Mouse (Mus musculus) heart, adult 18-20 months (tissue): ENCODE data around the gene 4931423N10Rik. TPM values are rescaled to one million over a fixed set of nuclear protein-coding genes. Genes with fewer than 3 reads are reported as not detected.

Experiments
- DNase-seq, 2 experiments: peaks; one replicate each; pipeline ENCODE4 v3.0.0; 2021 to 2022; ENCODE audit warnings: mixed read lengths in 1 of 2
- long read RNA-seq, 2 experiments: library from polyadenylated mRNA; stranded (forward); transcript quantifications; one replicate each; pipeline ENCODE4 v2.0.0; 2021
- total RNA-seq, 2 experiments: library from RNA; stranded (reverse); gene quantifications; 2 replicates each; pipeline ENCODE4 v1.2.3; 2021

The 4931423N10Rik gene
- total RNA-seq: not detected
- long read RNA-seq, experiment 1: 0 reads
- long read RNA-seq, experiment 2: 0 reads

DNA sequence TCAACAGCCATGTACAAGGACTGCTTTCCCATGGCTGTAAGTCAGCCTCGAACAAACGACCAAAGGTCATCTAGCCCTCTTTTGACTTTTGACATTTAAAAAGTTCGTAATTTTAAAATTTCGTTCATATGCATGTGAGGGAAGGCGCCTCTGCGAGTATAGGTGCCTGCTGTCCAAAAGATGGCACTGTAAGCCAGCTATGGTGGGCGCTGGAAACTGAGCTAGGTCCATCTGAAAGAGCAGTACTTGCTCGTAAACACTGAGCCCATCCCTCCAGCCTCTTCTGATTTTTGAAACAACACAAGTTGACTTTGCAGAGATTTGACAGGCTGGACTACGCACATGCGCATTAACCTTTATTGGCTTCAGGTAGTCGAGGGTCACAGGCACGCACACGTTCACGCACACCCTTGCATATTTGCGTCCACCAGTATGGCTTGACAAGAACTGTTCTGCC lies at the start of gene 4931423N10Rik:
Gene 4931423N10Rik, plus strand, starts transcription at position 407 of the 457 bp plus-strand sequence.
- no peak for DNase-seq

DNA sequence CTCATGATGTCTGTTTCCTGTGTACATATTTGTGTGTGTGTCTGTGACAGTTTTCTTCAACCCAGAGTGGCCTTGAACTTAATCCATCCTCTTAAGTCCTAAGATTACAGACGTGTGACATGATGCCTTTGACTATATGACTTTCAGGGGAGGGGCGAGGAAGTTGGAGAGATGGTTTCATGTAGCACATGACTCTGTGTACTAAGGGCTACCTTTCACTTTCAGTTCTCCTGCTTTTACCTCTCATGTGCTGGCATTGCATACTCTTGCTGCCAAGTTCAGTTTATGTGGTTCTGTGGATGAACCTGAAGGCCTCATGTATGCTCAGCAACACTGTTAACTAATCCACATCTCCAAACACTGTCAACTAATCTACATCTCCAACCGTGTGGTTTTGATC lies 35.0 kb upstream of the 4931423N10Rik start:
- no peak for DNase-seq

DNA sequence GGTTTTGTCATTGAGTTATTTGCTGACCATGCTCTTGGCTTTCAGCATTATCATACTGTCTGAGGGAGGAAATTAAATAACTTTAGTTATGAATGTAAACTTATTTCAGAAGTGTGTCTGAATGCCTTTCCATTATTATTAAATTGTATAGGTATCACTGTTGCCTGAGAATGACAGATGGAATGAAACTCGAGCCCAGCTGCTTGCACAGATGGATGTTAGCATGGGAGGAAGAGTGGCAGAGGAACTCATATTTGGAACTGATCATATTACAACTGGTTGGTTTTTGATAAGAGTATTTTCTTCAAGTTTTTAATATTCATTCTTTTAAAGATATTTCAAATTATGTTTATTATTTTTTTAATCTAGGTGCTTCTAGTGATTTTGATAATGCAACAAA lies 12.9 kb upstream of the 4931423N10Rik start:
- no peak for DNase-seq

DNA sequence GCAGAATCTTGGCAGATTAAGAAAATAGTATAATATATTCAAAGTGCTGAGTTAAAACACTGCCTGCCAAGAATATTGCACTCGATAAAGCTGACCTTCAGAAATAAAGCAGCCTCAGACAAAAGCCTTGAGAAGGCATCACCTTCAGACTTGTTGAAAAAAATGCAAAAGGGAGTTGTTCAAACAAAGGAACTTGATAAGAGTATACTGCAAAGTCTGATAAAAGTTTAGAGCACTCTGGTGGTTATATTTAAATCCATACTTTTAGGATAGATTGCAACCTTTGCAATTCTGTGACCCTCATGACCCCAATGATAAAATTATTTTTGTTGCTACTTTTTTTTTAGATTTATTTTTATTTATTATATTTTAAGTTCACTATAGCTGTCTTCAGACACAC lies 6.2 kb upstream of the 4931423N10Rik start:
- no peak for DNase-seq

DNA sequence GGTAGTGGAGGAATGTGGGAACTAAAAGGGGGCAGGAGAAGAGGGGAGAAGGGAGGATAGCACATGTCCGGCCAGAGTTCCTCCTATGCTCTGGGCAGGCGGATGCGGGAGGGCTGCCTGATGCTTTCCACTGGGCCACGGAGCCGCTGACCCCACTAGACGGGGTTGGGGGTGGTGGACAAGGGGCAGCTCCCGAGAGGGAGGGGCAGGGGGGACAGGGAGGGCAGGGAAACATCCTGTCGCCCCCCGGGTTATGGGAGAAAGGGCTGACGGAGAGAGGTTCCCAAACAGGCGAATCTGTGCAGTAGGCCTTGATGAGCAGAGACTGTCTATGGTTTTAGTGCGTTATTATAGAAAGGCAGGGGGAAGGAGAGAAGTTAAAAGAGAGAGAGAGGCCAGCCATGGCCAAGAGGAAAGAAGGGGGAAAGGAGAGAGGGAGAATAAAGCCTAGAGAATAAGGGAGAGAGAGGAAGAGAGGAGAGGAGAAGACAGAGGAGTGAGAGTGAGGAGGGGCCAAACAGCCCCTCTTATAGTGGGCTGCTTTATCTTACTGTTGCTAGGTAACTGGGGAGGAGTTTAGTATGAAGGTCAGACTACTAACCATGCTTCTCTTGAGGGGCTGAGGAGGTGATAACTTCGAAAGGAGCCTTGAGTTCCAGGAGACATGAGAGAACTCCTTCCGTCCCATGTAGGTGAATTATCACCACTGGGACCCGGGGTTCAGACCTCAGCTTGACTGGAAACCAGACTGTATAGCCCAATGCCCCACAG lies 4.2 kb upstream of the 4931423N10Rik start:
- DNase-seq: no peak

DNA sequence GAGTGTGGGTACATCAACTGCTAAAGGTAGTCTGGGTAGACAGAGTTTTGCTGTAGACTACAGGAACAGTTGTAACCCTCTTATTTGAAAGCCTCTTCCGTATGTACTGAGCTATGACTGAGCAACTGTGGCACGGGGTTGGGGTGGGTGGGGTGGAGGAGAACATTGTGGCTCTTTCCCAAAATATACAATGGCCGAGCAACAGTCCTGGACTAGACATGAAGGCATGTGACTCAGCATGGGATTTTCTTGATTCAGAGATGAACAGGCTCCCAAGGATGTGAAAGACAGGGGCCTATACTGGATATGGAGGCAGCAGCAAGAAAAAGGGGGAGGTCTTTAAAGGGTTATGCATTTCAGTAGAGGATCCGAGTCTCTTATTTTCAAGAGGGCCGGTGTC lies 6.4 kb downstream of the 4931423N10Rik start:
- no peak for DNase-seq

DNA sequence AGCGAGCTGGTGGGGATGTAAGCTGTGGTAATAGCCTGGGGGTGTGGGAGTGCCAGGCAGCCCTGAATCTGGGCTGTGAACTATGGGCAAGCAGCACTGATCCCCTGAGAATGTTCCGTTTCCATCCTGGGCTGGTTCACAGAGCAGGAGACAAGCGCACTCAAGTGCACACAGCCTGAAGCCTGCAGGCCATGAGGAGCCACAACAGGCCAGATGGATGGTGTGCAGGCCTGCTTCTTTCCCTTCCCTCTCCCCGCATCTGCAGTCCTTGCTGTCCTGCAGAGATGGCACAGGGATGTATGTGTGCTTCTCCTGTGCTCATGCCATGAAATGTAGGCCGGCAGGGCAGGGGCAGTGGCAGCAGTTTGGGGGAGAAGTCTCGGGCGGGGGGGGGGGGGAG lies 17.9 kb downstream of the 4931423N10Rik start:
- DNase-seq: no peak

DNA sequence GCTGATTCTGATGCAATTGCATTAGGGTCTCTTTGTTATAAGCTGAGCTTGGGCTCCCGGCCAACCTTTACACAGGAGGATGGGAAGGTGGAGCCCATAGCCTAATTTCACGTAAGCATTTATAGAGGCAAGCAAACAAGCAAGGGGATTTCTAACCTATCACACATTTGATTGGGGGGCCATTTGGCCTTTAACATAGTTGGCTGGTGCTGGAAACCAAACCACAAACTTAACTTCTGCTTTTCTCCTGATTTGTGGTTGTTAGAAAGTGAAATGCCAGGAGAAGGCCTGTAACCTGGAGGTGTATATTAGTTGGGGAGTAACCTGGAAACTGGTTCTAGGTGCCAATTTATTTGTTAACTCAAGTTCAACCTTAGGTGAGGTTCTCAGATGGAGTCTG lies 21.2 kb downstream of the 4931423N10Rik start:
- DNase-seq: no peak

DNA sequence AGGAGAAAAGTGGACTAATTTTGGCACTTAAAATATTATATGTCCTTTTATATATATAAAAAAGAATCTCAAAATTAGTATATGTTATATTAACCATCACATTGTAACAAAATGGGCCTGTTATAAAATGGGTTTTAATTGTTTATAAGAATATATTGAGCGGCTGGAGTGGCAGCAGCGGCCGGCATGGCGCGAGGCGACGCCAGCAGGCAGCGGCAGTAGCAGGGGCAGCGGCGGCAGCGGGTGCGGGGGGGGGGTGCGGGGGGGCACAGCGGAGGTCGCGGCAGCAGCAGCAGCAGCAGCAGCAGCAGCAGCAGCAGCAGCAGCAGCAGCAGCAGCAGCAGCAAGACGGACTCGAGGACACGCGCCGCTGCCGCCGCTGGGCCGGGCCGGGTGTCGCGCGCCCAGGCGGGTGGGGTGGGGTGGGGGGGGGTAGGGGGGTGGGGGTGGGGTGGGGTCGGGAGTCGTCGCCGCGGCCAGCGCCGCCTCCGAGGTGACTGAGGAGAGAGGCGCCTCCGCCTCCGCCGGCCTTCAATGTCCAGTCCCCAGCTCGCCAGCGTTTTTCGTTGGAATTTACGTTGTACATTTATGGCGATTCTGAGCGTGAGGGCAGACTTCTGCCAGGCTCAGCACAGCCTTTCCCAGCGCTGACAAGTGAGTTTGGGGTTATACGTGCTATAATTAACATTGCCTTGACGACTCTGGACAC lies 26.9 kb downstream of the 4931423N10Rik start:
- peak in 1 of 2 experiments; percentile 10 for DNase-seq

DNA sequence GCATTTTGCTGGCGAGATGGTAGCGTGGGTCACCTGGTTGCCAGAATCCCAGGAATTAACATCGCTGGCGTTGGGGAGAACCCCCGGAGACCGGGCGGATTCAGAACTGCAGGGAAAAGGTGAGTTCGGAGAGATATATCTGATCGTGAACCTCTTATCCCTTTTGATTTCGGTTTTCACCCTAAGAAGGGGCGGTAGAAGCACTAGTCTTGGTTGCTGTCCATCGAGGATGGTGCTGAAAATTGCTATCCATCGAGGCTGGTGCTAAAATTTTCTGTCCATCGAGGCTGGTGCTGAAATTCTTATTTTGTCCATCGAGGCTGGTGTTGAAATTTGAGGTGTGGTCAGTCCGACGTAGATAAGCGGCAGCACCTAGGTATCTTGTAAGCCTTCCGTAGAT lies 83.7 kb downstream of the 4931423N10Rik start:
- peak in 1 of 2 experiments; percentile 12 for DNase-seq

DNA sequence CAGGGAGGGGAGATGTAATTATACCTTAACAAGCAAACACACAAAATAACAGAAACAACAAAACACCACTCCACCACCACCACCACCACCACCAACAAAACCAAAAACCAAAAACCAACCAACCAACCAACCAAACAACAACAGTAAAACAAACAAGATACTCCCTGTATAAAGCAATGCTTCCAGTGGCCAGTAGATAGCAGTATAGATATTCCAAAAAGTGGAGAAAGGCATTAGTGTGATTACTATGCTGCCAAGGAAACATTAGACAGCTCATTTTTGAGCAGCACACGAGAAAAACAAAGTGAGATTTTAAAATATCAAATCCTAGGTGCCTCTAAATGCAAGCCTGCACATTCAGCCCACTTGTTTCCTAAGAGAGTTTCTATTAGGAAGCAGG lies 107.6 kb downstream of the 4931423N10Rik start:
- no peak for DNase-seq

Other genes starting within 250 kb of the 4931423N10Rik start
- 10 to 100 TPM; 20.2 to 25.1 TPM for gene Abi1, start 167.2 kb upstream of the 4931423N10Rik start, total RNA-seq
- 10 to 100 TPM; 27.9 to 28.0 TPM for gene Acbd5, start 139.3 kb upstream of the 4931423N10Rik start, total RNA-seq
- under 1 TPM; 0.22 to 0.36 TPM for gene Mastl, start 51.5 kb upstream of the 4931423N10Rik start, total RNA-seq
- 10 to 100 TPM; 67.5 to 69.0 TPM for gene Yme1l1, start 51.1 kb upstream of the 4931423N10Rik start, total RNA-seq
- gene Nxph2, start 113.8 kb downstream of the 4931423N10Rik start, total RNA-seq: not detected